Mouse (Mus musculus) liver, adult (tissue): ENCODE measurements around the gene Rasgef1c.

Source experiments
- GATA4 ChIP-seq: IDR thresholded peaks from 2 replicates; pipeline ENCODE4 v1.6.1; 2014; ENCODE audit warnings: mild to moderate bottlenecking, low read length; ENCODE audit not compliant: insufficient replicate concordance

Rasgef1c gene

DNA sequence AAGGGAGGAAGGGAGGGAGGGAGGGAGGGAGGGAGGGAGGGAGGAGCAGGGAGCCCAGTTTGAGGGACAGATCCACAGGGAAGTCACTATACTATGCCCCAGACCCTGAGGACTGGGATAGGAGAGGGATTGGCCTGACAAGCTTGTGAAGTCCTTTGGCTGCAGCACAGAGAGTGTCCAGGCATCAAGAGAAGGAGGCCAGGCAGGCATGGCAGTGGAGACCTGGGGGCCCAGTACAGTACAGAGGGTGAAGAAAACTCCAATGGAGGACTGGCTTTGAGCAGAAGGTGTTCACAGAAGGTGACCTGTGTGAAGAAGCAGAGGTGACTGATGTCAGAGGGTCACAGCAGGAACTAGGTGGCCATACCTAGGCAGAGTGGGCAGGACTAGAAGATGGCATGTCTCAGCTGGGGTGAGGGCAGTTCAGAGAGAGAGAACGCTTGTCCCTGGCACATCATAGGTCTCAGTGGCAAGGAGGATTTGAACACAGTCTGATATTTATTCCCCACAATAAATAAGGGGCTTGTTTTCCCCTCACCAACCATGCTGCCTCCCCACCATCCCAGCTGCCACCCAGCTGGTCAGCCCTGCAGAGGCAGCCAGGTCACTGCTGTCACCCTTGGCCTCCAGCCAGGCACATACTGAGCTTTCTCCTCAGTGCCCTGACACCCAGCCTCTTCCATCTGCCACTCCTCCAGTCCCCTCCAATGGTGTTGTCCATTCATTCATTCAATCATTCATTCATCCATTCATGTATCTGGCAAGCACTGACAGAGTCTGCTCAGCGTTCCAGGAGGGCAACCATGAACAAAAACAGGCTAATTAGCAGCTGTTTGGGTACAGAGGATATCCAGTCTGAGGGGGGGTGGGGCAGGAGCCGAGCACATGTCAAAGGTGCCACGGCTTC is 36.9 kb downstream of the Rasgef1c start:
- no peak for TF ChIP-seq GATA4

- no peak for TF ChIP-seq GATA4
Measured at GRCm38 (mm10) chr11:49942841-49943240, 41.2 kb downstream of the Rasgef1c start.

DNA sequence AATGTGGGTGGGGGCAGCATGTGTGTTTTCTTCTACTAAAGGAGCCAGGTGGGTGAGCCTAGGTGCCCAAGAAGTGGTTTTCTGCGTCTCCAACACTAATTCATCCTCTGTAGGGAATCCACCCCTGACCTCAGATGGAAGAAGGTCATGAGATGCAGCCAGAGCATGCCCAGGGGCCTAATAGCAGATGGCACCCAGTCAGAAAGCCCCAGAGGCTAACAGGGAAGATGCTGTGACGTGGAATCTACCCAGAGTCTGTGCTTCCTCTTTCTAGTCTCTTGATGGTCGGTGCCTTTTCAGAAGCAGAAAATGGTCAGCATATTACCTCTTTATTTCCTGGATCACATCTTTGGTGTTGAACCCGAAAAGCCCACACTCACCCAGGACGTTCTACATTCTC is 42.3 kb downstream of the Rasgef1c start:
- TF ChIP-seq GATA4: no peak

GRCm38 (mm10) chr11:49945726-49946125 is 44.1 kb downstream of the Rasgef1c start:
- no peak for TF ChIP-seq GATA4

DNA sequence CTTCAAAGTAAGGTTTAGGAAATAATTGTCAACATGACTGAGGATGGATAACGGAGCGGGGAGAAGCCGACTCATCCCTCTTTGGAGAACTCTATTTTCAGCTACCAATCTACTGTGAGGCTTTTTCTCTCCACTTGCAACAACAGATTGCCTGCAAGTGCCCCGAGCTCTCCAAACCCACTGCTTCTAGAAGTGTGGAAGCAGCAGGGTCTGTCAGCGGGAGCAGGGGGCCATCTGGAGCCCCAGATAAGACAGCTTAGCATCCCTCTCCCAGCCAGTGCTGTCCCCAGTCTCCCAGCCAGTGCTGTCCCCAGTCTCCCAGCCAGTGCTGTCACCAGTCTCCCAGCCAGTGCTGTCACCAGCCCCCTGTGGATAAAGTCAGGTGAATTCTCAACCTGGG is 48.2 kb downstream of the Rasgef1c start:
- TF ChIP-seq GATA4: no peak

GRCm38 (mm10) chr11:49953616-49954015 is 52.0 kb downstream of the Rasgef1c start:
- TF ChIP-seq GATA4: no peak

- TF ChIP-seq GATA4: no peak
Measured at GRCm38 (mm10) chr11:49955577-49956261, 54.1 kb downstream of the Rasgef1c start.

DNA sequence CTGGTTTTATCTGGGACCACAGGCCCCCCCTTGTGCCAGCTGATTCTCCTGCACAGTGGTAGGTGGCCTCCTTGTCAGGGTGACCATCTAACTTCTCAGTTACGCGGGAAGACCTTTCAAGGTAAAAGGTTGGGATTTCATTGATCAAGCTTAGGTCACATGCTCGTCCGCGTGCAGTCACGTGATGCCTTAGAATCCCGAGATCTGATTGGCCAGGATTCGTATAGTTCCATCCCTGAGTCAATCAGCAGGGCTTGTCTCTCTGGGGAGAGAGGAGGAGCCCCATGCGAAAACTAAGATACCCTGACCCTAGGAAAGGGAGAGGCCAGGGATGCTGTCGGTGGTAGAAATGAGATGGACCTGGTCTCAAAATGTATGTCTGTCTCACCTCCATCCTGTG is 56.4 kb downstream of the Rasgef1c start:
- TF ChIP-seq GATA4: no peak

GRCm38 (mm10) chr11:49961098-49961740 is 59.6 kb downstream of the Rasgef1c start:
- no peak for TF ChIP-seq GATA4

GRCm38 (mm10) chr11:49965320-49965719 is 63.7 kb downstream of the Rasgef1c start:
- TF ChIP-seq GATA4: no peak

- no peak for TF ChIP-seq GATA4
Measured at GRCm38 (mm10) chr11:49969692-49970091, 68.1 kb downstream of the Rasgef1c start.

DNA sequence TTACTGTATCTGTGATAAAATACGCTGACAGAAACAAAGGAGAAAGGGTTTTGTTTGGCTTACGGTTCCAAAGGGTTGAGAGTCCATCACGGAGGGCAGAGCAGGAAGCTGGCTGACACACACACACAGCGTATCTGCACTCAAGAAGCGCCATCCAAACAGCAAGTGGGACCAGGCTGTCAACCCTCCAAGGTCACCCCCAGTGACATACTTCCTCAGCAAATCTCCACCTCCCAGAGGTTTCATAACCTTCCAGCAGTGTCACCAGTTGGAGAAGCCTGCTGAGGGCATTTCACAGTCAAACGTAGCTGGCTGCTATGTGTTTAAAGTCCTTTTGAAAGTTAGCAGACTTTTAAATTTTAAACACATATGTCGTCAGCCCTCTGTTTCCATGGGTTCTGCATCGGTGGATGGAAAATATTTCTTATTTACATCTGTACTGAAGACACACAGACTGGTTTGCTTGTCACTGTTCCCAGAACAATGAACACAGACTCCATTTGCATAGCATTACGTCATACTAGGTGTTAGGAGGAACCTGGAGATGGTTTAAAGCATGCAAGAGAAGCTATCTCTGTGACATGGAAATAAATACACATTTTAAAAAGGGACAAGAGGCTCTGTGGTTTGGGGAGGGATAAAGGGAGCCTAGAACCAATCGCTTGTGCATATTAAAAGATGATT is 72.2 kb downstream of the Rasgef1c start:
- no peak for TF ChIP-seq GATA4

- TF ChIP-seq GATA4: no peak
Measured at GRCm38 (mm10) chr11:49974675-49975074, 73.0 kb downstream of the Rasgef1c start.

- TF ChIP-seq GATA4: no peak
Measured at GRCm38 (mm10) chr11:49977963-49978568, 76.4 kb downstream of the Rasgef1c start.

DNA sequence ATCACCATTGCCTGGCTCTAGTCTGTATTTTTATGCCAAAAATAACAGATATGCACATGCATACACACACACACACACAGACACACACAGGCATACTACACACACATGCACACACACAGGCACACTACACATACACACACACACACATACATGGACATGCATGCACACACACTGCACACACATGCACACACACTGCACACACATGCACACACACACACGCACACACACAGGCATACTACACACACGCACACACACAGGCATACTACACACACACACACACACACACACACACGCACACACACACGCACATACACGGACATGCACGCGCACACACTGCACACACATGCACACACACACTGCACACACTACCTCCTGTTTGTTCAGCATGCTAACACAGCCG is 77.3 kb downstream of the Rasgef1c start:
- TF ChIP-seq GATA4: no peak

DNA sequence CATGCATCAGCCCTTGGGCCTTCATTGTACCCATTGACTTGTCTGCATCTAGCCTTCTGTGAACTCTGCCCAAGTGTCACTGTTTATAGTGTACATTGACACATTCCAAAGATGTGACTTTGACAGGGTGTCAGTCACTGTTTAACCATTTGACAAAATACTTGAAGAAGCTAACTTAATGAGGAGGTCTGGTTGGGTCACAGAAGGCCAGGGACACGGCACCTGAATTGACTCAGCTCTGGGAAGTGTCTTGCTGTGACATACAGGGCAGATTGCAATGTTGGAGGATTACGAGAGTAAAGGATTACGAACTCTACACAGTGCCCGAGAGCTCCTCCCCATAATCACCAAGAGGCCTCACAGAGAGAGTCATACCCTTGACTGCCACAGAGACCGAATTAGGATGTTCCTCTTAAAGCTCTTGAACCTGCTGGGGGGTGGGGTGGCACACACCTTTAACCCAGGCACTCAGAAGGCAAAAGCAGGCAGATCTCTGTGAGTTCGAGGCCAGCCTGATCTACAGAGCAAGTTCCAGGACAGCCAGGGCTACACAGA is 79.1 kb downstream of the Rasgef1c start:
- TF ChIP-seq GATA4: no peak
